Mouse (Mus musculus) midbrain, embryonic 11.5 days (tissue): ENCODE measurements around the gene 4931406P16Rik. TPM values are rescaled to one million over a fixed set of nuclear protein-coding genes. Genes with fewer than 3 reads are reported as not detected.

Experiments
- ATAC-seq: fragments of 200-750 bp; cut with Nextera tagmentation; 2 replicates; pipeline ENCODE4 v1.8.0; 2017; ENCODE audit warnings: moderate TSS enrichment, moderate library complexity; ENCODE audit not compliant: low FRiP score
- DNase-seq: peaks from one replicate; pipeline ENCODE4 v3.0.0; 2015; ENCODE audit warnings: low spot score; ENCODE audit errors: missing footprints
- H3K27ac ChIP-seq: fragments of 300-500 bp; sonication (generic); 2 replicates; pipeline ENCODE4 v1.5.1; 2014; ENCODE audit warnings: low read depth, low read length
- H3K27me3 ChIP-seq: fragments of 300-500 bp; sonication (generic); 2 replicates; pipeline ENCODE4 v1.6.1; 2014; ENCODE audit warnings: mild to moderate bottlenecking, low read length, moderate library complexity, mixed read lengths; ENCODE audit not compliant: control insufficient read depth, insufficient read depth
- H3K36me3 ChIP-seq: fragments of 300-500 bp; sonication (generic); 2 replicates; pipeline ENCODE4 v1.6.1; 2014; ENCODE audit warnings: mild to moderate bottlenecking, low read length, moderate library complexity, mixed read lengths; ENCODE audit not compliant: control insufficient read depth, insufficient read depth
- H3K4me1 ChIP-seq: fragments of 300-500 bp; sonication (generic); 2 replicates; pipeline ENCODE4 v1.6.1; 2014; ENCODE audit warnings: low read length; ENCODE audit not compliant: control insufficient read depth, insufficient read depth
- H3K4me2 ChIP-seq: fragments of 300-500 bp; sonication (generic); 2 replicates; pipeline ENCODE4 v1.6.1; 2014; ENCODE audit warnings: mild to moderate bottlenecking, moderate library complexity
- H3K4me3 ChIP-seq: fragments of 300-500 bp; sonication (generic); 2 replicates; pipeline ENCODE4 v1.5.1; 2014; ENCODE audit warnings: low read depth, low read length
- H3K9ac ChIP-seq: fragments of 300-500 bp; sonication (generic); 2 replicates; pipeline ENCODE4 v1.6.1; 2014; ENCODE audit warnings: low read length
- H3K9me3 ChIP-seq: fragments of 300-500 bp; sonication (generic); 2 replicates; pipeline ENCODE4 v1.6.1; 2016; ENCODE audit warnings: low read length; ENCODE audit not compliant: control insufficient read depth
- WGBS: fragments of 180-500 bp; shearing (Covaris S2); extraction: QIAGEN DNeasy Blood & Tissue Kit; methylation state at CpG from one replicate; pipeline ENCODE4 v1.1.7; 2014; 5-methylcytosine and 5-hydroxymethylcytosine counted together
- polyA plus RNA-seq: library from polyadenylated mRNA; unstranded; fragments of >200 nt; fragmentation: Nextera tagmentation; extraction: Ambion mirVana; gene quantifications from 2 replicates; pipeline ENCODE4 v1.2.1, GENCODE M21; 2014

Gene 4931406P16Rik
- polyA plus RNA-seq, 1 experiment from 2014 or later: 27.4 TPM

GRCm38 (mm10) chr7:34229691-34230111 is 83.7 kb downstream of the 4931406P16Rik start:
- H3K36me3 ChIP-seq: no peaks in the 10 kb centered on the region
- peak overlapping the region; percentile 71 for H3K4me3 ChIP-seq
- peaks cover 18% of the 10 kb centered on the region for H3K4me1 ChIP-seq
- DNase-seq (peak; percentile 96), ATAC-seq (peak; percentile 36)
- H3K9me3 ChIP-seq: no peaks in the 10 kb centered on the region
- peak overlapping the region; percentile 85 for H3K4me2 ChIP-seq
- H3K9ac ChIP-seq: peak overlapping the region; percentile 80
- WGBS: 1% methylated on average over 19 of the region's 19 CpGs
- H3K27me3 ChIP-seq: no peaks in the 10 kb centered on the region
- H3K27ac ChIP-seq: peak overlapping the region; percentile 40; the same call in 1 of the 2 replicates

DNA sequence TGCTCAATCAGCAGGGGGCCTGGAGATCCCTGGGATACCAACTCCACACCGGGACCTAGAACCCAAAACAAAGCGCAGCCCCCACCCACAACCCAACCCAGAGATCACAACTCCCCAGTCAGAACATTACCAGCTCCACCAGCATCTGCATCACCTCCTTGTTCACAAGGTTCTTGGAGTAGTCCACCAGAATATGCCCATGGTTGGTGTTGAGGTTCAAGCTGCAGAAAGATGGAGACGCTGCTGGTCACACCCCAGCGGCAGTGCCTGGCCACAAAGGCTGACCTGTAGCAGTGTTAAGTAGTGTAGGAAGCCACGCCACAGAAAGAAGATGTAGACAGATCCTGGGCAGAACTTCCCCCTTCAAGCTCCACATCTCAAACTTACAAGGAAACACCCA is 84.2 kb downstream of the 4931406P16Rik start:
- Histone ChIP-seq H3K27ac (no peak overlapping the region), H3K9me3 (no peaks in the 10 kb centered on the region), H3K9ac (peak overlapping the region; percentile 80), H3K27me3 (no peaks in the 10 kb centered on the region), H3K36me3 (no peaks in the 10 kb centered on the region), H3K4me1 (peaks cover 18% of the 10 kb centered on the region), H3K4me3 (peak overlapping the region; percentile 71), H3K4me2 (peak overlapping the region; percentile 85)
- ATAC-seq: no peak
- no peak for DNase-seq
- 20% methylated on average over 5 of the region's 5 CpGs for WGBS

DNA sequence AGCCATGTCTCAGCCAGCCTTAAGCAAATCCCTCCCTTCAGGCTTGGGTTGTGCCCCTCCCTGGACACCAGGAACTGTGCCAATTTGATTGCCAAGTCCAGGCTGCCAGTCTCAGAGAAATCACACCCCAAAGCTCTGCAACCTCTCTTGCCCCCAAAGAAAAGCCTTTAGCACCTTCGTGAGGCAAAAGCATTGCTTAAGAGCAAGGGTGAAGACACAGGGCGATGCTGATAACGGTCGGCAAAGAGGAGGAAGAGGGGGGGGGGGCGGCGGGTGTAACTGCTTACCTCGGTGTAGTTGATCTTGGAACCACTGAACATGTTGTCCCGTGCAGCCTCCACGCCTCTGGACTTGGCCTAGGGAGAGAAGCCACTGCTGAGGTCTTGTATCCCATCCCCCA is 84.7 kb downstream of the 4931406P16Rik start:
- Histone ChIP-seq H3K4me2 (peak overlapping the region; percentile 85), H3K4me3 (peak overlapping the region; percentile 71), H3K27me3 (no peaks in the 10 kb centered on the region), H3K9ac (0 out of 2 replicates have a peak overlapping the region, but pooled peaks have one; percentile 22), H3K27ac (no peak overlapping the region), H3K9me3 (no peaks in the 10 kb centered on the region), H3K4me1 (peaks cover 17% of the 10 kb centered on the region), H3K36me3 (no peaks in the 10 kb centered on the region)
- ATAC-seq: no peak
- DNase-seq: peak; percentile 81
- WGBS: 78% methylated on average over 8 of the region's 9 CpGs

- Histone ChIP-seq H3K9ac (no peak overlapping the region), H3K9me3 (no peaks in the 10 kb centered on the region), H3K27ac (no peak overlapping the region), H3K4me1 (peaks cover 15% of the 10 kb centered on the region), H3K36me3 (peaks cover 12% of the 10 kb centered on the region), H3K4me2 (no peak overlapping the region), H3K27me3 (no peaks in the 10 kb centered on the region), H3K4me3 (no peak overlapping the region)
- peak; percentile 78 for DNase-seq
- WGBS: 95% methylated on average over 12 of the region's 12 CpGs
- no peak for ATAC-seq
Measured at GRCm38 (mm10) chr7:34226846-34227245, 86.5 kb downstream of the 4931406P16Rik start.

DNA sequence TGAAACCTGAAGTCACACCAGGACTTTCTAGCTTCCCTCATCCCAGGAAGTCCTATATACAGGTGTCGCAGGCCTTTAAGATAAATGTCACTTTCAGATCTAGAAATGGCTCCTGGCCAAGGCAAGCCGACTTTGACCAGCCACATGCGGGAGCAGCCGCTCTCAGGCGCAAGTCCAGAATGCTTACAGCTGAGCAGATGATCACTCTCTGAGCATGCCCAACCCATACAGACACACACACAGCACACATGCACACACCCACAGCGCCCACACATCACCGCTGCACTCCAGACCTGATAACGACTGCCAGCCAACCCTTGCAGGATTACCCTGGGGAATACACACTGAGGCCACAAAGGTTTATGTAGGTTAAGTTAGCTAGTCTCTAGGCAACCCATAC is 87.3 kb downstream of the 4931406P16Rik start:
- H3K36me3 ChIP-seq: peaks cover 12% of the 10 kb centered on the region
- H3K4me1 ChIP-seq: peaks cover 15% of the 10 kb centered on the region
- H3K9me3 ChIP-seq: no peaks in the 10 kb centered on the region
- H3K4me2 ChIP-seq: no peak overlapping the region
- H3K4me3 ChIP-seq: no peak overlapping the region
- ATAC-seq (no peak), DNase-seq (peak; percentile 59)
- H3K27me3 ChIP-seq: no peaks in the 10 kb centered on the region
- no peak overlapping the region for H3K27ac ChIP-seq
- no peak overlapping the region for H3K9ac ChIP-seq
- 94% methylated on average over 8 of the region's 8 CpGs for WGBS

DNA sequence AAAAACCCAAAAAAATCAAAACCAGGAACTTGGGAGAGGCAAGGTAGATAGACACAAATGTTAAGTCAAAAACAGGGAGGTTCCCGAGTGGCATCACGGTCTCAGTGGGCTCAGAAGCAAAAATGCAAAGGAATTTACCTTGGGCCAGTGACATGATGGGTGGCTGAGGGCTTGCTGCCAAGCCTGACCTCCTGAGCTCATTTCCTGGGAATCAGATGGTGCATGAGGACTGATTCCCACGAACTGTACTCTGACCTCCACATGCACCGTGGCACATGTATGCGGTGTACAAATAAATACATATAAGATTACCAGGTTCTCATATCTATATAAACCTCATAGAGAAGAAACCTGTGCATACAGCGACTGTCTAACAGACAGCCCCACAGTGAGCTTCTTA is 89.0 kb downstream of the 4931406P16Rik start:
- ATAC-seq (no peak), DNase-seq (peak; percentile 47)
- Histone ChIP-seq H3K9me3 (no peaks in the 10 kb centered on the region), H3K4me1 (peaks cover 14% of the 10 kb centered on the region), H3K36me3 (peaks cover 18% of the 10 kb centered on the region), H3K9ac (no peak overlapping the region), H3K4me3 (no peak overlapping the region), H3K27me3 (no peaks in the 10 kb centered on the region), H3K27ac (no peak overlapping the region), H3K4me2 (no peak overlapping the region)
- 96% methylated on average over 6 of the region's 6 CpGs for WGBS

DNA sequence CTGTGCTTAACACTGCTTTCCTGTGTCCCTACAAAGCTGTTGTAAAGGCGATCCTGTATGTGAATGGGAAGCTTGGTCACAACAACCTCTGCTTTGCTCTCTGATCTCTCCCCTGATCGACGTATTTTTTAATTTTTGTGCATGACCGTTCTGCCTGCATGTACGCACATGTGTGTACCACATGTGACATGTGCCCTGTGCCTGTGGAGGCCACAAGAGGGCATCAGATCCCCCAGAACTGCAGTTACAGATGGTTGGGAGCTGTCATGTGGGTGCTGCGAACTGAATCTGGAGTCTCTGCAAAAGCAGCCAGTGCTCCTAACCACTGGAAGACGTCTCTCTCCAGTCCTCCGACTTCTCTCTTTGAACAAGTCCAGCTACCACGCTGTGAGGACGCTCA is 91.0 kb downstream of the 4931406P16Rik start:
- H3K4me2 ChIP-seq: no peak overlapping the region
- H3K27me3 ChIP-seq: no peaks in the 10 kb centered on the region
- no peak for DNase-seq
- peaks cover 18% of the 10 kb centered on the region for H3K36me3 ChIP-seq
- H3K4me3 ChIP-seq: no peak overlapping the region
- H3K27ac ChIP-seq: no peak overlapping the region
- H3K9ac ChIP-seq: no peak overlapping the region
- no peaks in the 10 kb centered on the region for H3K4me1 ChIP-seq
- WGBS: 95% methylated on average over 10 of the region's 10 CpGs
- H3K9me3 ChIP-seq: no peaks in the 10 kb centered on the region
- no peak for ATAC-seq

- ATAC-seq: no peak
- peaks cover 18% of the 10 kb centered on the region for H3K36me3 ChIP-seq
Measured at GRCm38 (mm10) chr7:34221594-34222250, 91.6 kb downstream of the 4931406P16Rik start.

GRCm38 (mm10) chr7:34218496-34218895 is 94.9 kb downstream of the 4931406P16Rik start:
- Histone ChIP-seq H3K4me3 (no peak overlapping the region), H3K4me2 (no peak overlapping the region), H3K36me3 (peaks cover 27% of the 10 kb centered on the region), H3K4me1 (no peaks in the 10 kb centered on the region), H3K27ac (no peak overlapping the region), H3K9ac (no peak overlapping the region), H3K9me3 (no peaks in the 10 kb centered on the region), H3K27me3 (no peaks in the 10 kb centered on the region)
- WGBS: 79% methylated on average over 1 of the region's 1 CpGs
- ATAC-seq (no peak), DNase-seq (no peak)

More at GRCm38 (mm10) chr7:34221594-34222250, 91.6 kb downstream of the 4931406P16Rik start:
- Histone ChIP-seq H3K9me3 (no peaks in the 10 kb centered on the region), H3K4me1 (no peaks in the 10 kb centered on the region), H3K9ac (no peak overlapping the region), H3K4me2 (no peak overlapping the region), H3K4me3 (no peak overlapping the region), H3K27me3 (no peaks in the 10 kb centered on the region), H3K27ac (no peak overlapping the region)
- 93% methylated on average over 9 of the region's 9 CpGs for WGBS
- DNase-seq: no peak
